Mouse (Mus musculus): Measurements from ENCODE around the gene Fam129a.

The Fam129a gene

DNA sequence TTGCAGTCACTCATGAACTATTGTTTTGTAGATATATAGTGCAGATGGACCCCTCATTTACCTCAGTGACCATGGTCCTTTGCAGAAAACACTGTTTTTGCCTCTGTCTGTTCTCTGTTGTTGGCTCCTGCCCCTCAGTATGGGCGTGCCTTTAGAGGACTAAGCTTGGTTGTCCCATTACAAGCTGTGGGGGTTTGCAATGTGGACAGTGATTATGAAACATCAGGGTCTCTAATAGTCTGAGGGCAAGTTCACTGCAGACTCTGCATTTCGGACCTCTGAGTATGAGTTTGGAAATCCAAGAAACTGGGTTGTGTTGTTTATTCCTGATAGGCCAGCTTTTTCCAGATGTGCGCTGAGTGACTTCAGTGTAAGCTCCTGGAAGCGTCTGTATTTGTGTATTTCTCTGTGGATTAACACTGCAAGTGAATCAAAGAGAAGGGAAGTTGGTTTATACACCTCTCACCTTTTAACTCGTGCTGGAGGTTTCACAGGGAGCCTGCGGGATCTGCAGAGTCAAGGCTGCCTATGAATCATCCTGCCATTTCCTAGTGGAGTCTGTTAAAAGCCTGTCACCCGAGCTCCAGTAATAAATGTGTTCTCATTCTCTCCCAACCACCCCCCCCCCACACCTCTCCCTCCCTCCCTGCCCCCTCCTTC is 58.7 kb downstream of the Fam129a start:
- no peak for DNase-seq

DNA sequence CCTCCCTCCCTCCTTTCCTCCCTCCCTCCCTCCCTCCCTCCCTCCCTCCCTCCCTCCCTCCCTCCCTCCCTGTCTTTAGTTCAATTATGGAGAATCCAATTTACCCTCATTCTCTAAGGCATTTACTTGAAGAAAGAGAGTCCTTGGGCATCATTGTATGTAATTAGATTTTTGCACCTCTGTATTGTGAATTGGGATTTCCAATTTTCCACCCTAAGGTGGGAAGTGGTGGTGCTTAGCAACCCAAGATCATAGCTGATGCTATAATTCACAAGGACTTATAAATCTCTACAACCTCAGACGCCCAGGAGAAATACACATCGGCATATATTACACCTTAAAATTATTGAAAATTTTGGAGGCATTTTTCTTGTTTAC is 59.3 kb downstream of the Fam129a start:
- DNase-seq = no peak

DNA sequence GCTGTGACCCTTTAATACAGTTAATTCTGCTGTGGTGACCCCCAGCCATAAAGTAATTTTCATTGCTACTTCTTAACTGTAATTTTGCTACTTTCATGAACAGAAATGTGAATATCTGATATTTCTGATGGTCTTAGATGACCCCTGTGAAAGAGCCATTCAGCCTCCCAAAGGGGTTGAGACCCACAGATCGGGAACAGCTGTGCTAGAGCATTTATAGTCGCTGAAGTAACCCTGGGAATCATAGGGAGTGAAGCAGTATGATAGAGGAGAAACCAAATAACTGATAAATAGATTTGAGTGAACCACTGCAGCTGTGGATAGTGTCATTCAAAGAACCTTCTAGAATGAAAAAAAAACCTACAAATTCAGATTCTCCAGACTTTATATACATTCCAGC is 60.1 kb downstream of the Fam129a start:
- no peak for DNase-seq

DNA sequence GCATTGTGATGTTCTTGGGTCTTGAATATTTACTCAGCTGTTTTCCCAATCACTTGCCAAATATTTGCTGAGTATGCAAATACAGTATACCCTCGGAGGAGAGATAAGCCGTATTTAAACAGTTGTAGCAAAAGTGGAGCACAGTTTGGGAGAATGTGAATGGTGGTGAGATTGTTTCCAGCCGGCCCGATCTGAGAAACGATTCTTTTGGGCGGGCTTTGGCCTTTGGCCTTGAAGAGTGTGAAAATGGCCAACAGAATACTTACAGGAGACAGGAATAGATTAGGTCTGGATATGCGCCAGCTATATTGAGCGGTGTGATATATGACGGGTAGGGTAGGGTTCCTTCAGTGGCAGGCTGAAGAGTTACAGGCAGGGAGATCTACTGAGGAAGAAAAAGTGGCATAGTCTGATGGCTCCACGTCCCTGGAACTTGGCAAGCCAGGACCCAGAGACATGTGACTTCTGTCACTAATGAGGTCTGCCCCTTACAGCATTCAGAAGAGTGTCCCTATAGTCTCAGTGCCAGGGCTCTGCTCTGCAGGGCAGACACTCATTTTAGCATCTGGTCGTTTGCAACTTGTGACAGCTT is 60.8 kb downstream of the Fam129a start:
- no peak for DNase-seq

DNA sequence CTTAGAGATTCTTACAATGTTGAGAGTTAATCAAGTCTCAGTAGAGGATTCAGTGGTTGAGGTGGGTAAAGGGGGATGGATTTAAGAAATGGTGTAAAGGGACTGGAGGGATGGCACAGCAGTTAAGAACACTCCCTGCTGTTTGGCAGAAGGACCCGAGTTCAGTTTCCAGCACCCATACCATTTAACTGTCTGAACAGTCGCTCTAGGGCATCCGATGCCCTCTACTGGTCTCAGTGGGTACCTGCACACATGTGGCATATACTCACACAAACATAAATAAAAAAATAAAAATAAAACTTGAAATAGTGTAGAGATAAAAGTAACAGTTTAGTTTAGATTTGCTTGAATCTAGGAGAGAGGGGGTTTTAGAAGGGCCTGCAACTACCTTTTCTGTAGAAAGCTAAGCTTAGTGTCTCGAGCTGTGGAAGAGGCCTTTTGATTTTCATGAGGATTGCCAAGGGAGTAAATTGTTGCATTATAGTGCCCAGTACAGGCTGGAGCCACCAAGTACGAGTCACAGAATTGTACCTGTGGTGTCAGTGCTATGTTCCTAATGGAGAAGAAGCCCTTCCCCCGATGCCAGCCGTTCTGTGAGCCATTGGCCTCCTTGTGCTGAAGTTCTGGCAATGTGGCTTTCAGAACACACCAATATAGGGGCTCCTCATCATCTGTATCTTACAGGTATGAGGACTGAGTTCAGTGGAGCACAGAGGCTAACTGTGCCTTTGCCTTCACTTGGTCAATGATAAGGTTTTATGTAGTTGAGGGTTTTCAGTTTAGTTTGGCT is 61.8 kb downstream of the Fam129a start:
- no peak for DNase-seq

DNA sequence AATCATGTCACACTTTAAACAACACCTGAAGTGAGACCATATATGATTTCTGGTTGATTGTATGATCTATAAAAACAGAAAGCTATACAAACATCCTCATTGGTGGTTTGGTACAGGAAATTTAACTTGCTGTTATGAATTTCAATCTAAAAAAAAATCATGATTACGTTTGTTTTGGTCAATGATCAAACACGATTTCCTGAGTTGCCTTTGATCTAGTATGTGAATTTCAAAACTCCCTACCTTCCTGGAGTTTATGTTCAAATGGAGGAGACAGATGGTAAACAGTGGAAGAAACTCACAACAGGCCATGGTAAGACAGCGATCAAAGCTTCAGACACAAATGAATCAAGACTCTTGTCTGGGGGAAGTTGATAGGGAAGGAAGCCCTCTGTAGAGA is 65.7 kb downstream of the Fam129a start:
- DNase-seq = no peak

DNA sequence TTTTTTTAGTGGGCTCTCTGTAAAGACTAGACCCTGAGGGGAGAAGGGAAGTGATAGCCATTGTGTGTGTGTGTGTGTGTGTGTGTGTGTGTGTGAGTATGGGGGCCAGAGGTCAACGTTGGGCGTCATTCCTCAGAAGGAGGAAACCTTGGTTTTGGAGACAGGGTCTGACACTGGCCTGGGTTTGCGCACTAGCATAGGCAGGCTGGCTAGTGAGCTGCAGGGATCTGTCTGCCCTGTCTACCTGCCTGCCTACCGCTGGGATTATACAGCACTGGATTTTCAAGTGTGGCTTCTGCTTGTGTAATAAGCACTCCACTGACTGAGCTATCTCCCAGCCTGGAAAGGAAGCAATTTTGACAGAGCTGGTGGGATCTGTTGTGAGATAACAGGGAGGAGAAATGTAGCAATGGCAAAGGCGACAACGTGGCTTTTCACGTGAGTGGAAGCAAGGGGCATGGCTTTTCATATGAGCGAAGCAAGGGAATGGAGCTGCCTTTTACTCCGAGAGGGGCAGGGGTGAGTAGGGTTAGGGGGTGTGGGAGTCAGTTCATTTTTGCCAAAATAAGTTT is 66.5 kb downstream of the Fam129a start:
- no peak for DNase-seq

DNA sequence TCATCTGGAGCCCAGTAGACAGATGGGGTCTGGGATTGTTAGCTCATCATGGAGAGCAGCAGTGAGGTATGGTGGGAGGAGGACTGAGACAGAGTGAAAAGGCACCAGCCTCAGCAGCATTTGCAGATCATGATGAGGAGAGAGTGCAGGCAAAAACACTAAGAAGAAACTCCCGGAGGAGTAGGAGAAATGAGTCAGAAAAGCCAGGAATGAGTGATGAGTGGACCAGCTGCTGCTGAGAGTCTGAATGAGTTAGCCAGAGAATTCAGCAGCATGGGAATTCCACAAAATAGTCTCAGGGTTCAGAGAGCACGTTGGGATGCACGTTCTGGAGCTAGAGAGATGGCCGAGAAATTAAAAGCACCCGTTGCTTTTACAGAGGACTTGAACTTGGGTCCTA is 67.4 kb downstream of the Fam129a start:
- no peak for DNase-seq

DNA sequence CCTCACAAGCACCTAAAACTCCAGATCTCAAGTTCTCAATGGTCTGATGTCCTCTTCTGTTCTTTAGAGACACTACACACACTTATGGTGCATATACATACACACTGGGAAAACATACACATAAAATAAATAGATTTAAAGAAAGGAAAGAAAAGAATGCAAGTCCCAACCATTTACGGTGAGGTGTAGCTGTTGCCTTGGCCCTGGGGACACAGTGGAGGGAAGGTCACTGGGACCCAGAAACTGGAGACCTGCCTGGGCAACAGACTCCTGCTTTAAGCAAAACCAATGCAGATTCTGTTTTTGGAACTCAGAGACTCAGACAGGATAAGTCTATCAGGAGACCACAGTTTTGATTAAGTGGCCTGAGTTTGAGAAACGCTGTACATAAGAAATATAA is 67.8 kb downstream of the Fam129a start:
- no peak for DNase-seq

DNA sequence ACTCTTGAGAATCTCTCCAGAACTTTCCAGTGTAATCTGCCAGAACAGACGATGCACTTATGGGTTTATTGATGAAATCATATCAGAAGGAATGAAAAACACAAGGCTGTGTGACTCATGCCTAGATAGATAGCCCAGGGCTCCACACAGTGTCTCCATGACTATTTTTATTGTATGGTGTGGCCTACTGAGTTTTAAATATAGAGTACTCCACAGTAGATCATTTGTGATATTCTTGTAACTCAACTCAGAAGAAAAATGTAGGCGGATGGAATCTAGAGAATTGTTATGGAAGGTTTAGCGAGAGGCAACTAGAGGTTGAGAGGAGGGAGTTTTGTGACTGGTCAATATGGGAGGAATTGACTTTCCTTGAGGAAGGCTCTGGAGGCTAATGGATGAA is 75.4 kb downstream of the Fam129a start:
- no peak for DNase-seq

DNA sequence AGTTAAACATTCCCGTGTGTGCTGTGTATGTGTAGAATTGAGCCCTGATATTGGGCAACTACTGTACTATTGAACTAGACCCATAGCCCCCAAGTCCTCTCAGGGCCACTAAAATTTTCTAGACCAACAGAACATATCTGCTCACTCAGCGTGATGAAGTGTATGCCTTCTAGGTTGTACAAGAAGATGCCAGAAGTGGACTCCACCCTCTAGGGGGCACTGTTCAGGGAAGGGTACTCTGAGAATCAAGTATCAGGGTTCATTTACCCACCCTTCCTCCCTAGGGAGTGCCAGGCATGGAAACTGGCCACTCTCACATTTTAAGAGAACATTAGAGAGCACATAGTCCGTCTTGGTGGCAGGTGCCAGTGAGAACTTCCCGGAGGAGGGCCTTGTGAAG is 77.1 kb downstream of the Fam129a start:
- DNase-seq = no peak

DNA sequence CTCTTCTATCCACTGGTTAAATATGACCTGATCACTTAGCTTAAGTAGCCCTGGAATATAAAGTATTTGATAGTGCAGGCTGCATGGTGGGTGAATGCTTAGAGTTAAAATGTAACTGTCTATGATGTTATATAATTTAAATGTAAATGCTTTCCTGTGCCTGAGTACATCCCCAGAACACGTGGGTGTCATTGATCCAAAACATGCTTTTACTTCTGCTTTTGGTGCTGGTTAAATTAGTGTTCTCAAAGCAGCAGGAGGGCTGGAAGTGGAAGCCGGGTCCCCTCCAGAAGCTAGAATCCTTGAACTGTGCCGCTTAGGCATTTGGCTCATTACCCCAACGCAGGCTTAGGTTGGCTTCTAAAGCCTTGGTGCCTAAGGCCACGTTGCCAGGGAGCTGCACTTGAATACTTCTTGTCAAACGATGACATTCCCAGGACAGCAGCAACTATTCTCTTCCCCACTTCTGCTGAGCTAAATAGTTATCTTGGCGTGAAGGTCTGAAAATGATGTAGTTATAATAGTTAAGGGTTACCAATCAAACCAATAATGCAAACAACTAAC is 86.1 kb downstream of the Fam129a start:
- DNase-seq = no peak

DNA sequence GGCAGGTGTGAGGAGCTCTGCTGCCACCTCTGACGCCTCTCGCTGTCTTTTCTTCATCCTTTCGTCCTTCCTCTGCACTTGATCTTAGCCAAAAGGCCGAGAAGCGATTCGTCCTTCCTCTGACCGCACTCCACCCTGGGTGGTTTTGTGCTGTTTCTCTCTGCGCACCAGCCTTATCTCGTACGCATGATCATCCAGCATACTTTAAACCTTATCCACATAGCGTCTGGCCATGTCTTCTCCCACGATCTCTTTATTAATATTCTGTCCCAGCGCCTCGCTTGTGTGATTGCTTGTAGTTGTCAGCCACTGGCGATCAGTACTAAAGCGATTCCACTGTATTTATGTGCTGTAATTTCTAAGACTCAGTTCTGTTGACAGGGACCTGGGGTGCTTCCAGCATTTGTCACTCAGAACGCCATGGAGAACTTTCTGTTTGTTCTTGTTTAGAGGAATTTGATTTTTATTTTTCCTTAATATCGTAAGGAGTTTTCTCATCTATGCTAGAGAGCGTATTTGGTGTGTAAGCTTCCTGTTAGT is 87.4 kb downstream of the Fam129a start:
- DNase-seq = no peak

DNA sequence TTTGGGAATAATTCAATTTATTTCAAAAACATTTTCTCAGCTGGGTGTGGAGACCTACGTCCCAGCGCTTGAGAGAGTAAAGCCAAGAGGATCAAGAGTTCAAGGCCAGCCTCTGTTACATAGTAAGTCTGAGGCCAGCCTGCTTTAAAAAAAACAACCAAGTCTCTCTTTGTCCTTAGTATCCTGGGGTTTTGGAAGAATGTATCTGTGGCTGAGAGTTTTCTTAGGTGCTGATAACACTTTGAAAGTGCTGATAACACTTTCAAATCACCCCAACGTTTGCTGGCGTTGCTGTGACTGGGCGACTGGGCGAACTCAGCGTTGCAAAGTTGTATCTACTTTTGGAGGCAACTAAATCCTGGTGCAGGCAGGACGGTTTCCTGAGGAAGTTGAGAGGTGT is 88.7 kb downstream of the Fam129a start:
- no peak for DNase-seq

DNA sequence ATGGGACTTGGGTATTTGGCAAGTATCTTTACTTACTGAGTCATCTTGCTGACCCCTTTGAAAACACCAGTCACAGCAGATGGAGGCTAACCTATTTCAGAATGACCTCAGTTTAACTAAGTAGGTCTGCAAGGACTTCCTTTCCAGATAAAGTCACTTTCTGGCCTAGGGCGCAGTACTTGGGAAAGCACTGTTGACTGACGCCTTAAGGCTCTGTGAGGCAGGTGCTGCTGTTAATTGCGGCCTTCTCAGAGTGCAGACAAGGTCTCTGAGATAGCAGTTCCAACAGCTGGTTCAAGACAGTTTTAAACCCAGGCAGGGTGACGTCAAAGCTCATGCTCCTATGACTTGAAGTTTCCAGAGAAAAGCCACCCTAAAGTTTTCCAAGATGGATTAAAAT is 89.3 kb downstream of the Fam129a start:
- no peak for DNase-seq

DNA sequence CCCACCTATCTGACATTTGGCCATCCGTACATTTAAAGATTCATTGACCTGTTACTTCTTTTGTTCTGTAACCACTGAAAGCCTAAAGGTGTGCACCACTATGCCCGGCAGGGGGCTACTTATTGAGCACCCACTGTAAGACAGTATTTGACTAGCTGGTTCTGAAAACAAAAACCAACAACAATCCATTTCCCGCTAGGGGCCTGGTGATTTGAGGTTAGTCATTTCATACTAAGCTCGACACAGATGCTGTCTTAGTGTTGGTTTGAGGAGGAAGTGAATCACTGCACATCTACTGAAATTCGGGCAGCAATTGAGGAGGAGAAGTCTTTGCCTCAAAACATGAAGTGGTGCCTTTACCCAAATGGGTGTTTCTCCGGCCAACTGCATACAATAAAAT is 89.9 kb downstream of the Fam129a start:
- DNase-seq = no peak

DNA sequence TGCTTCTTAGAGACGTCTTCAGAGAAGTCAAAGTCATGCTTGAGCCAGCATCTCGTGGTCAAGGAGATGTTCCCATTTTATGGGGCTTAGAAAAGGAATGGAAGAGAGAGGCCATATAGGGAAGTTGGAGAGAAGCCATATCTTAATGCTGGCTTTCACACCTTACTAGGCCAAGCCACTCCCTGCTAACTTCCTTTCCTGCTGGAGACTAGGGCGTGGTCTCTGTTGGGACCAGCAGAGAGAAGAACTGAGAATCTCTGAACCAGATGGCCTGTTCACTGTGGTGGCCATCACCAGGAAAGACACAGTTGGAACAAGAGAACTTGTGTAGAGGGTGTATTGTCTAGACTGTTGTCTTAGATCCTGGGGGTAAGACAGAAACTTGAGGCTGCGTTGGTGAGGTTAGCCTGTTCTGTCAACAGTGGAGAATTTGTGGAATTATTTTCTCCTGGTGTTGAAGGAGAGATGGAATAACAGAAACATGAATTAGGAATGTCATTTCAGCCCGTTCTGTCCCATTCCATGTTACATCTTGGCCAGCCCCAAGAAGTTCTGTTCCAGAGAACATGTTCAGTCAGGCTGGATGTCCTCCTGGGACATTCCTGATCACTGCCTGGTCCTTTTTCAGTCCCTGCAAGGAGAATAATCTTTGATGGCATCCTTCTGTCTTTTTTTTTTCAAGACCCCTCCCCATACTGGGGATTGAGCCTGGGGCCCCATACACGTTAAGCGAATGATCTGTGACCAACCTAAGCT is 90.9 kb downstream of the Fam129a start:
- no peak for DNase-seq

DNA sequence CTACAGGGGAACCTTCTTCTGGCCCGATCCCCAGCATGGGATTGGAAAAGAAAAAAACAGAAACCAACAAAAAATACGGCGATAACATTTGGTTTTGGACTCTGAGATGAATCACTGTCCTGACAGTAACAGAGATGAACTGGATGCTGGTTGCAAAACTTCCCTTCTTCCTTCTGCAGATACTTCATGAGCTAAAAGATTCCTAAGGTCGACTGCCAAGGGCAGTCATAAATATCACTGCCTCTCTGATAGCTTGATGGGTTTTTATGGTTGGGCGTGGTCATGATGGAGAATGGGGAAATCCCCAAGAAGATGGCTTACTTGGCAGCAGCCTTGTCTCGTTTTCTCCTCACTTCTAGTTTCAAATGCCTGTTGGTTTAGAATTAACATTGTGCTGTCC is 92.0 kb downstream of the Fam129a start:
- DNase-seq = no peak

DNA sequence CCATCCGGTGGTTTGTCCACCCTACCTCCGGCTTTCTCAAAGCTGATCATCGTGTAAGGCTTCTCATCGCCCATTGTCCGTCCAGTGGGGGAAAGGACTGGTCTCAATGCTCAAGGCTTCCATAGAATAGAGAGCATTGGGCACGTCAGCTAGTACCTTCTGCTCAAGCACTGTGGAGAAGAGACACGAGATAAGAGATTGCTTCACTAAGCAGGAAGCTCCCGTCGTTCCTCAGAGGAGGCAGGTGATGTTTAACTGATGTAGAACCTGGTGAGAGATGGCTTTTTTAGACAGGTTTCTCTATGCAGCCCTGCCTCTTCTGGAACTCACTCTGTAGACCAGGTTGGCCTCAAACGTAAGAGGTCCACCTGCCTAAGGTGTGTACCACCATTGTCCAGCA is 93.4 kb downstream of the Fam129a start:
- DNase-seq = no peak

DNA sequence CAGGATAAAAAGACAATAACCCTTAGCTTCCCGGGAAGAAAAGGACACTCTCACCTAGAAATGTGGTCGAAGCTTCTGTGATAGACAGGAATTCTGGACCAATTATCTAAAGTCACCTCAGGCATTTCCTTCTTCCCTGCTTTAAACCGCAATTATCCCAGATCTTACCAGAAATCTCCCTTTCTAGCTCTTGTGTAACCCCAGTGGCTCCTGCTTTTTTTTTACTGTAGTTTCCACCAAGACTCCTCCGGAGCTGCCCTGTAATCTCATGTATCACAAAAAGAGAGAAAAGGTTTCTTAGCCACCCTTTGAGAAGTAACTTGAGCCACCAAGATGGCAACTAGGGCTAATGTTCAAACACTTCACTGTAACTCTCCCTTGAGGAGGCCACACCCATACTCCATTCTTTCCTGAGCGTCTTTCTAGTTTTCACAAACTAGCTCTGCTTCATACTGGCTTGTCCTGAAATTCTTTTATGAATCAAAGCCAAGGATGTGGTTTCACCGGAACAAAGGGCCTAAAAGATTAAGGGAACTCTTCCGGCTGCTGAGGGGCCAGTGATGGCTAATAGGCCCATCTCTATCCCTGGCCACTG is 93.9 kb downstream of the Fam129a start:
- no peak for DNase-seq

DNA sequence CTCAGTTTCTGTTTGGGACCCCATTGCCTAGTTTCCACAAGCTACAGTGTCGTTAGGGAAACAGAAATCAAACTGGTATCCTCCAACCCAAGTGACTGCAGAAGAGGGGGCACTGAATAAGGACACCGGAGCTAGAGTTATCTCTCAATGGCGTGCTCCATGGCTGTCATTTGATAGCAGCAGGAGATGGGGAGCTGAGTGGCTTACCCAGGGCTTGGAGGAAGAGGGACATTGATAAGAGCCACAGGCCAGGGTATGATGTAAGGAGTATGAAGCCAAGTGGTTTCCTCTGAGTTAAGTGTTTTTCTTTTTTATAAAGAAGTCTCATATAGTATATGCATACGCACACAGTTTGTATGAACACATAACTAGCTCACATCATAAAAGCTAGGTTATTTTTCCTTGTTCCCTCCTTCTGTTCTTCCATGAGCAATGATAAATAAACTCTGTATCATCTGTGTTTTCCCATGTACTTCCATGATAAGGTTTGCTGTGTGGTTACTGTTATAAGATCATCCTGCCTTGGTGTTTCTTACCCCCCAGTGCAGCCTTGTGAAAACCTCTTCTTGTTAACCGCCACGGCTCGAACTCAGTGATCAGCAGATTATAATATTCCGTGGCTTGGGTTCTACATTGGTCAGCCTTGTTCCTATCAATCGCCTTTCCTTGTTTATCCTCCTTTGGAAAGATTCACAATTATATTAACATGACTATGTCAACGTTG is 96.5 kb downstream of the Fam129a start:
- no peak for DNase-seq
